Mouse (Mus musculus): ENCODE results near the gene Selenot.

Selenot gene

DNA sequence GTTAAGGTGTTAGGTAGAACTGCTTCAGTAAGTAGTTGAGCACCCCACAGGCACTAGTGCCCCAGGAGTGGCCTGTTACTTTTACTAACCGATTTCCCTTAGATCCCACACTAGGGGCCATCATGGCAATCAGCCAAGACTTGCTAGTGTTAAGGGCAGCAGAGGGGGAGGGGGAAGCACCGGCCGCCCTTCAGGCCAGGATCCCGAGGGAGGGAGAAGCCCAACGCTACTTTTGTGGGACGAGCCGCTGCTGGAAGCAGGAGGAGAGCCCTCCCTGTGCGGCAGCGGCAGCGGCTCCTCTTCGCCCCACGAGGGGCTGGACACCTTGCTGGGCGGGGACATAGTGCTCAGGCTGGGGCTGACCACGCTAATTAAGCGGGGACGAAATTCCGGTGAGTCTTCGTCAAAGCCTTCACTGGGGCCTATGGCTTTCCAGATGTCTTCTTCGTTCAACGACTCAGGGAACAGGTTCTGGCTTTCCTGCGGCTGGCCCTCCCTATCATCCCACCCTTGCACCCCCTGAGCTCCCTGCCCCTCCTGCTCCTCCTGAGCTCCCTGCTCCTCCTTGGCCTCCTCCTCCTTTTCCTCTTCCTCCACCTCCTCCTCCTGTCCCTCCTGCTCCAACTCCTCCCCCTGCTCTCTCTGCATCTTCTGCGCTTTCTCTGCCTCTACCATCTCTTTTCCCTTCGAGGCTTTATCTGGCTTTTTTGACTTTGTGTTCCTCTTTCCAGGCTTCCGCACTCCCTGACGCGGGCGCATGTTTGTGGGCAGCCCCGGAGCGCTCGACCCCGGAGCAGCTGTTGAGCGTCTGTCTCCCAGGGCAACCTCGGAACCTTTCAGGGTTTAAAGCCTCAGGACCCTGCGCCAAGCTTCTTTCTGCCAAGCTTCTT, 60.2 kb downstream of the Selenot start, which contains the start of gene Erich6:
Gene Erich6, minus strand, starts transcription at position 802 of the 890 bp plus-strand sequence.
- peak; percentile 2 to 30 for DNase-seq (ENCODE audit: low spot score in 2 of 2)

Data from urinary bladder, postnatal 36 days (tissue).